Mouse (Mus musculus): ENCODE measurements around the gene Gm21976. TPM values are rescaled to one million over a fixed set of nuclear protein-coding genes. Genes with fewer than 3 reads are reported as not detected.
A peak's percentile ranks its signal among the peaks of the same experiment; 100 is the strongest.

The Gm21976 gene
- polyA plus RNA-seq, 1 experiment from 2014 or later = not detected

DNA sequence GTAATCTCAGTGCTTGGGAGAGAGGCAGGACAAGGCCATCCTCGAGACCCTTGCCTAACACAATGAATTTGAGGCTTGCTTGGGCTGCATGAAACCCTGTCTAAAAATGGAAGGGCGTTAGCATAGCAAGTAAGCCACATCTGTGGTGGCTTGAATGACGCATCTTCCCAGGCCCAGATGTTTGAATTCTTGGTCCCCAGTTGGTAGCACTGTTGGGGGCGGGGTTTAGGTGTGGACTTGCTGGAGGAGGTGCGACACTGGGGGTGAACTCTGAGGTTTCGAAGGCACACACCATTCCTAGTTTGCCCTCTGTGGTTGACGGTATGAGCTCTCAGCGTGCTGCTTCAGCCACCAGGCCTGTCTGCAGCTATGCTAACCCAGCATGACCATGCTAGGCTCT, 12.0 kb downstream of the Gm21976 start:
- H3K4me2 ChIP-seq (ENCODE audit: low read depth, low read length) = no peak overlapping the region
- no peak overlapping the region for H3K9ac ChIP-seq (ENCODE audit: low read length)
- H3K27me3 ChIP-seq (ENCODE audit: control insufficient read depth, insufficient read depth, low read length) = no peaks in the 10 kb centered on the region
- H3K36me3 ChIP-seq (ENCODE audit: control insufficient read depth, insufficient read depth) = no peaks in the 10 kb centered on the region
- no peak overlapping the region for H3K4me3 ChIP-seq (ENCODE audit: low read length)
- no peak overlapping the region for H3K27ac ChIP-seq (ENCODE audit: low read length)
- H3K4me1 ChIP-seq (ENCODE audit: control insufficient read depth, insufficient read depth, low read length) = no peaks in the 10 kb centered on the region
- H3K9me3 ChIP-seq (replicated peaks; ENCODE audit: control insufficient read depth, low read length) = no peaks in the 10 kb centered on the region
- no peak for ATAC-seq (replicated peaks; ENCODE audit: extremely low read depth, insufficient read depth, low FRiP score)
- 77% methylated on average over 8 of the region's 8 CpGs for WGBS

- no peak overlapping the region for H3K4me2 ChIP-seq (ENCODE audit: low read depth, low read length)
- H3K27me3 ChIP-seq (ENCODE audit: control insufficient read depth, insufficient read depth, low read length) = no peaks in the 10 kb centered on the region
- no peaks in the 10 kb centered on the region for H3K9me3 ChIP-seq (replicated peaks; ENCODE audit: control insufficient read depth, low read length)
- ATAC-seq (replicated peaks; ENCODE audit: extremely low read depth, insufficient read depth, low FRiP score) = no peak
- no peak overlapping the region for H3K4me3 ChIP-seq (ENCODE audit: low read length)
- 48% methylated on average over 5 of the region's 5 CpGs for WGBS
- no peak overlapping the region for H3K9ac ChIP-seq (ENCODE audit: low read length)
- H3K4me1 ChIP-seq (ENCODE audit: control insufficient read depth, insufficient read depth, low read length) = no peaks in the 10 kb centered on the region; the same call in 1 of the 2 replicates
- H3K27ac ChIP-seq (ENCODE audit: low read length) = no peak overlapping the region
- H3K36me3 ChIP-seq (ENCODE audit: control insufficient read depth, insufficient read depth) = no peaks in the 10 kb centered on the region
These were observed 16.4 kb downstream of the Gm21976 start for GRCm38 (mm10) chr13:98296072-98296471.

GRCm38 (mm10) chr13:98297883-98298482, 18.3 kb downstream of the Gm21976 start:
- Histone ChIP-seq H3K36me3 (ENCODE audit: control insufficient read depth, insufficient read depth) (no peaks in the 10 kb centered on the region), H3K27ac (ENCODE audit: low read length) (no peak overlapping the region), H3K9me3 (replicated peaks; ENCODE audit: control insufficient read depth, low read length) (no peaks in the 10 kb centered on the region), H3K4me1 (ENCODE audit: control insufficient read depth, insufficient read depth, low read length) (no peaks in the 10 kb centered on the region; the same call in 1 of the 2 replicates), H3K4me2 (ENCODE audit: low read depth, low read length) (no peak overlapping the region), H3K4me3 (ENCODE audit: low read length) (no peak overlapping the region), H3K9ac (ENCODE audit: low read length) (no peak overlapping the region), H3K27me3 (ENCODE audit: control insufficient read depth, insufficient read depth, low read length) (no peaks in the 10 kb centered on the region)
- no peak for ATAC-seq (replicated peaks; ENCODE audit: extremely low read depth, insufficient read depth, low FRiP score)
- WGBS = 89% methylated on average over 6 of the region's 6 CpGs

DNA sequence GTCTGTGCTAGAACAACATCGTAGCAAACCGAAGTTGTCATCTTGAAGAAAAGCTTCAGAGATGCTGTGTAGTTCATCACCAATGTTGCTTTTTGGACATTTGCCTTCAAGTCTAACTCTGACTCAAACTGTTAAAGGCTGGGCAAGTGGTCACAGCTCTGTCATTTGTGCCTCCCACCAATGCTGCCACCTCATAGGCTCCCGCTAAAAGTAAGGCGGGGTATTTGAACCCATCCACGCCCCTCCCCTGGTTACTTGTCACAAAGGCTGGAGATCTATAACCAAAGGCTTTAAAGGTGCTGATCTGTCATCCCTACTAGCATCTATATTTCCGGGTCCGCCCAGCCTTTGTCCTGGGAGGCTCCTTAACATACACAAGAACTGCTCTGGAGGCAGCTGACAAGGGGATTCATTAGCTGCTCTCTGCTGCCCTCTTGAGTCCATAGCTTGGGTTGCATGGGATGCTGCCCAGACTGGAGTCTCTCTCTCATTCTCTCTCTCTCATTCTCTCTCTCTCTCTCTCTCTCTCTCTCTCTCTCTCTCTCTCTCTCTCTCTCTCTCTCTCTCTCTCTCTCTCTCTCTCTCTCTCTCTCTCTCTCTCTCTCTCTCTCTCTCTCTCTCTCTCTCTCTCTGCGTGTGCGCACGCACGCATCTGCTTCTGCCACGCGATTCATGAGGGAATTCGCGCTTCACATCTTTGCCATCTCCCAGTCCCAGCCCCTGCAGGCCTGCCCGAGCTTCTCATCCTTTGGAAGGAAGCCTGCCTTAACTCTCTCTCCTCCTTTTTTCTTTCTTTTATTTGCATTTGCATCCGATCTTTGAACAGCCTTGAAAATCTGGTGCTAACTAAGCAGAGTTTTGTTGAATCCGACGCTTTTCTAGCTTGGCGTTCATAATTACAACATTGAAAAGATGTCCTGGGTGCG, 19.4 kb downstream of the Gm21976 start:
- 52% methylated on average over 21 of the region's 21 CpGs for whole genome bisulfite sequencing
- H3K27ac ChIP-seq (ENCODE audit: low read length) = no peak overlapping the region
- H3K4me3 ChIP-seq (ENCODE audit: low read length) = peak overlapping the region; percentile 17; the same call in 1 of the 2 replicates
- ATAC-seq (replicated peaks; ENCODE audit: extremely low read depth, insufficient read depth, low FRiP score) = peak; percentile 64
- H3K9me3 ChIP-seq (replicated peaks; ENCODE audit: control insufficient read depth, low read length) = no peaks in the 10 kb centered on the region
- peak overlapping the region; percentile 41 for H3K4me2 ChIP-seq (ENCODE audit: low read depth, low read length)
- H3K9ac ChIP-seq (ENCODE audit: low read length) = no peak overlapping the region
- no peaks in the 10 kb centered on the region for H3K36me3 ChIP-seq (ENCODE audit: control insufficient read depth, insufficient read depth)
- no peaks in the 10 kb centered on the region; the same call in 1 of the 2 replicates for H3K4me1 ChIP-seq (ENCODE audit: control insufficient read depth, insufficient read depth, low read length)
- no peaks in the 10 kb centered on the region for H3K27me3 ChIP-seq (ENCODE audit: control insufficient read depth, insufficient read depth, low read length)

- Histone ChIP-seq H3K36me3 (ENCODE audit: control insufficient read depth, insufficient read depth) (peaks cover 10% of the 10 kb centered on the region; the same call in 1 of the 2 replicates), H3K4me3 (ENCODE audit: low read length) (no peak overlapping the region), H3K9ac (ENCODE audit: low read length) (no peak overlapping the region), H3K9me3 (replicated peaks; ENCODE audit: control insufficient read depth, low read length) (no peaks in the 10 kb centered on the region), H3K4me2 (ENCODE audit: low read depth, low read length) (no peak overlapping the region), H3K4me1 (ENCODE audit: control insufficient read depth, insufficient read depth, low read length) (peaks cover 8% of the 10 kb centered on the region), H3K27ac (ENCODE audit: low read length) (no peak overlapping the region), H3K27me3 (ENCODE audit: control insufficient read depth, insufficient read depth, low read length) (no peaks in the 10 kb centered on the region)
- 88% methylated on average over 9 of the region's 9 CpGs for WGBS
- ATAC-seq (replicated peaks; ENCODE audit: extremely low read depth, insufficient read depth, low FRiP score) = no peak
These were observed 25.6 kb downstream of the Gm21976 start for GRCm38 (mm10) chr13:98305257-98305656.

DNA sequence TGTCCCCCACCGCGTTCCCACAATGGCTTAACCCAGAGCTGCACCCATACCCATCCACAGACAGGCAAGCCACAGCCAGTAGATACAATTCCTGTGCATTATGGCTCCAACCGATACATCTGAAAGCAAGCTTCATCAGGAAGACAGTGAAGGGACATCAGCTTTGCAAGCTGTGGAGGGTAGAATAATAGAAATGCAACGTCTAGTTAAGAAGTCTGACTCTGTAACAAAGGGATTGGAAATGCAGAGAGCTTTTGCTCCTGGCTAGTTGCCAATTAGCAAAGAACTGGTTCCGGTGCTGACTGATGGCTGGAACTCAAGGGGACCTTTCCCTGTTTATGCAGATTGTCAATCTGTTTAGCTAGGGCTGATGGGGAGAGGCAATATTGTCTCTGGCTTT, 26.7 kb downstream of the Gm21976 start:
- no peaks in the 10 kb centered on the region for H3K9me3 ChIP-seq (replicated peaks; ENCODE audit: control insufficient read depth, low read length)
- H3K4me1 ChIP-seq (ENCODE audit: control insufficient read depth, insufficient read depth, low read length) = peaks cover 8% of the 10 kb centered on the region
- H3K36me3 ChIP-seq (ENCODE audit: control insufficient read depth, insufficient read depth) = peaks cover 20% of the 10 kb centered on the region
- 31% methylated on average over 5 of the region's 5 CpGs for WGBS
- H3K27me3 ChIP-seq (ENCODE audit: control insufficient read depth, insufficient read depth, low read length) = no peaks in the 10 kb centered on the region
- no peak overlapping the region for H3K4me2 ChIP-seq (ENCODE audit: low read depth, low read length)
- H3K27ac ChIP-seq (ENCODE audit: low read length) = no peak overlapping the region
- ATAC-seq (replicated peaks; ENCODE audit: extremely low read depth, insufficient read depth, low FRiP score) = no peak
- no peak overlapping the region; the same call in 1 of the 2 replicates for H3K9ac ChIP-seq (ENCODE audit: low read length)
- no peak overlapping the region for H3K4me3 ChIP-seq (ENCODE audit: low read length)

DNA sequence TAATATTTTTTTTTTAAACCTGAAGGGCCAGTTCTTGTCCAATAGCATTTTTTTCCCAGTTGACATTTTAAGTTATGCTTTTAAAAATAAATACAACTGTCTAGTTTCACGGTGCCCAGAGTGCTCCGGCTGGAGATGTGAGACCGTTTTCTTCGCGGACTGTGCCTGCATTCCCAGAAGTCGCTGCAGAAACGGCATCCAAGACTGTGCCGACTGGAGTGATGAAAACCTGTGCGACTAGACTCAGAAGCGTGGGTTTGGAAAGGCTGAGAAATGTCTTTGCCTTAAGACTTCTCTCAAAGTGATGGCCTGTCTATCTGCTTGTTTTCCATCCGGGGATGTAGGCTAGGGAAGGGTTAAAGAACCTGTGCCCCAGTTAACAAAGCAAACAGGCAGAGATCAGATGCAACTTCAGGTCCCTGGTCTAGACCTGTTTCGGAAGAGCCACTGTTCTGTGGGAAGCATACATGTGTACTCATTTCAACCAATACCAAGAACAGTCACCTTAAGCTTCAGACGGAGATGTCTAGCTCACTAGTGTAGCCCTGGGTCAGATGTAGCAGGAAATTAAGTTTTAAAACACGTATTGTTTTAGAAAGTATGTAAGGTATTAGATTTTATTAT, 27.3 kb downstream of the Gm21976 start:
- Histone ChIP-seq H3K27me3 (ENCODE audit: control insufficient read depth, insufficient read depth, low read length) (no peaks in the 10 kb centered on the region), H3K36me3 (ENCODE audit: control insufficient read depth, insufficient read depth) (peaks cover 26% of the 10 kb centered on the region), H3K4me3 (ENCODE audit: low read length) (no peak overlapping the region), H3K4me2 (ENCODE audit: low read depth, low read length) (0 out of 2 replicates have a peak overlapping the region, but pooled peaks have one; percentile 4), H3K9ac (ENCODE audit: low read length) (no peak overlapping the region; the same call in 1 of the 2 replicates), H3K27ac (ENCODE audit: low read length) (peak overlapping the region; percentile 22; the same call in 1 of the 2 replicates), H3K4me1 (ENCODE audit: control insufficient read depth, insufficient read depth, low read length) (peaks cover 10% of the 10 kb centered on the region), H3K9me3 (replicated peaks; ENCODE audit: control insufficient read depth, low read length) (no peaks in the 10 kb centered on the region)
- ATAC-seq (replicated peaks; ENCODE audit: extremely low read depth, insufficient read depth, low FRiP score) = no peak
- 32% methylated on average over 14 of the region's 14 CpGs for WGBS

- Histone ChIP-seq H3K4me1 (ENCODE audit: control insufficient read depth, insufficient read depth, low read length) (peaks cover 10% of the 10 kb centered on the region), H3K9ac (ENCODE audit: low read length) (no peak overlapping the region), H3K9me3 (replicated peaks; ENCODE audit: control insufficient read depth, low read length) (no peaks in the 10 kb centered on the region), H3K4me2 (ENCODE audit: low read depth, low read length) (no peak overlapping the region), H3K27ac (ENCODE audit: low read length) (no peak overlapping the region), H3K36me3 (ENCODE audit: control insufficient read depth, insufficient read depth) (peaks cover 35% of the 10 kb centered on the region), H3K27me3 (ENCODE audit: control insufficient read depth, insufficient read depth, low read length) (no peaks in the 10 kb centered on the region), H3K4me3 (ENCODE audit: low read length) (no peak overlapping the region)
- ATAC-seq (replicated peaks; ENCODE audit: extremely low read depth, insufficient read depth, low FRiP score) = no peak
- 78% methylated on average over 5 of the region's 5 CpGs for WGBS
These were observed 28.3 kb downstream of the Gm21976 start for GRCm38 (mm10) chr13:98308004-98308403.

Data from heart, embryonic 16.5 days (tissue).